Mouse (Mus musculus): ENCODE measurements around the gene D1Pas1.

The D1Pas1 gene

DNA sequence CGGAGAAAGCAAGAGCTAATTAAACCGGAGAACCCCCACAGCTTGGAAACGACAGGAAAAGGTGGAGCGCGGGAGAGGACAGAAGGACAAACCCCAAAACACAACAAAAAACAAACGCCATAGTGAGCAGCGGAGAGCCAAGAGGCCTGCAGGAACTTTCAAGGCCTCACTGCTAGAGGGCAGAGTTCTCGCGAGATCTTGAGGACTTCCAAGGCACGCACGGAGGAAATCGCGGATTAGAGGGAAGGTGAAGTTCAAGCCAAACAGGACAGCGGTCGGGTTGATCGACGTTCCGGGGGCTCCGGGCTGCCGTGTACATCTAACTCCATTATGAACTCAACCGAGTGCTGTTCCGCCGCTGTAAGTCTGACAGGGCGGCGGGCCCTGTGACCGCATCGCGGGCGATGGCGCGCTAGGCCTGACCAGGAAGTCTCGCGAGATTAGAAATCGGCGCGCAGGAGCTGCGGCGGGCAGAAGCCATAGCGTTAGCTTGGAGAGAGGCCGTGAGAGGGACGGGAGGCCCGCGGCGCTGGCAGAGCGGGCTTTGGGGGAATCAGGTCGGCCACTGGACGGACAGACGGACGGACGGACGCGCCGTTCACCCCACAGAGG lies at the start of gene D1Pas1:
Gene D1Pas1, plus strand, starts transcription at position 216 of the 612 bp plus-strand sequence.
- no peak for DNase-seq (ENCODE audit: low spot score in 2 of 2)

DNA sequence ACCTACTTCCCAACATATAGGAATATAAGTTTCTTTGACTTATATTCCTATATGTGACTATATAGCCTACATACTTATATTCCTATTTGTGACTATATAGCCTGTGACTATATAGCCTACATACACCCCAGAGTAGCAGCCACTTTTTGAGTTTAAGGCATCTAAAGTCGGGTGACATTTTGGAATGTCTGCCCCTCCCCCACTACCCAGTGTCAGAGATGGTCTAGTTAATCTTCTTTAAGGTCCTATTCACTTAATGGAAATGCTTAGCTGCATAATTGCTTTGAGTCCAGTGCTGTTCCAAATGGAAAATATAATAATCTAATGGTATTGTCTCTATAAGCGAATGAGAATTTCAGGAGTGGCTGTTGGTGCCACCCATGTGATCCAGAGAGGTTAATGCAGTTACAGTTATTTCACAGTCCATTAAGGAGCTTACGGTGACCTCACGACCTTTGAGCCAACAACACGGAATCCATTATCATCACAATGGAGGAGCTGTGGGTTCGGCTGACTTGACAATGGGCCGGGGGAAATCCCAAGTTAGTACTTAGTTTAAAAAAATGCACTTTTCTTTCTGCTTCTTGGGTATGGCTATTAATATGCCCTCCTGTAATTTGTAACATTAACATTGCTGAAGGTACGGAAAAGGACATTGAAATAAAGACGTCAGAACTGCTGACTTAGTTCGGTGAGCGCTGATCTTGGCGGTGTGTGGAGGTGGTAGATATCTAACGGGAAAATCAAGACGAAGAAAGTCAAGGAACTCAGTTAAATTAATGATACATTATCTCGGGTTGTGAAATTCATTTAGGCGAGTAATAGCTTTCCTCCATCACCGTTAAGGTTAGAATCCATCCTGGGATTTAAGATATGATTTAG lies 44.5 kb upstream of the D1Pas1 start:
- no peak for DNase-seq (ENCODE audit: low spot score in 2 of 2)

DNA sequence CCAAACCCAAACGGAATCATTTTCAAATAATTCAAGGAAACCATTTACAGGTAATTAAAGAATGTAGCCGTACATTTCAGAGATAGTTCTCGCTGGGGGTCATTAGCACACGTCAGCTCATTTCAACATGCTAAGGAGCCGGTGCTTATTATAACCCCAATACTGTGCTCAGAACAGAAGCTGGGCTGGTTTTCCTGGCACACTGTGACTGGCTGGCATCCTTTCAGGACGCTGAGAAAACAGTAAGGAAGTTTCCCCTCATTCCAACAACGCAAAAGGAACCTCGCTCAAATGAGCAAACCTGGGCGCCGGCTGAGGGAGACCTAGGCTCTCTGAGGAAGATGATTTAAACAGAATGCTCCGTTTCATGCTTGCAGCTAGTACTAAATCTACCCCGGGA lies 43.2 kb upstream of the D1Pas1 start:
- DNase-seq (ENCODE audit: low spot score in 2 of 2): no peak

DNA sequence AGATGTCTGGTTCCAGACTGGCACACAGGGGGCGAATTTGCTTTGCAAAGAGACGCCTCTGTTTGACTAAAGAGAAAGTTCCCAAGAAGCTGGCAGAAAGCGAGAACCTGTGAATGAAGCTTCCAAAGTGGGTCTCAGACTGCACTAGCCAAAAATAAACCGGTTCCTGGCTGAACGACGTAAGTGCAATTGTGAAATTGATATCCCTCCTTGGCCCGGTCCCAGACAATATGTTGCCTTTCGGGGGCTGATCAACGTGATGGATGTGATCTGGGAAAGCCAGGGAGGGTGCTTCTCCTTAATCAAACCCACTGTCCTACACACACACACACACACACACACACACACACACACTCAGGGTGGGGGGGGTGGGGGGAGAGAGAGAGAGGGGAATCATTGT lies 41.8 kb upstream of the D1Pas1 start:
- no peak for DNase-seq (ENCODE audit: low spot score in 2 of 2)

DNA sequence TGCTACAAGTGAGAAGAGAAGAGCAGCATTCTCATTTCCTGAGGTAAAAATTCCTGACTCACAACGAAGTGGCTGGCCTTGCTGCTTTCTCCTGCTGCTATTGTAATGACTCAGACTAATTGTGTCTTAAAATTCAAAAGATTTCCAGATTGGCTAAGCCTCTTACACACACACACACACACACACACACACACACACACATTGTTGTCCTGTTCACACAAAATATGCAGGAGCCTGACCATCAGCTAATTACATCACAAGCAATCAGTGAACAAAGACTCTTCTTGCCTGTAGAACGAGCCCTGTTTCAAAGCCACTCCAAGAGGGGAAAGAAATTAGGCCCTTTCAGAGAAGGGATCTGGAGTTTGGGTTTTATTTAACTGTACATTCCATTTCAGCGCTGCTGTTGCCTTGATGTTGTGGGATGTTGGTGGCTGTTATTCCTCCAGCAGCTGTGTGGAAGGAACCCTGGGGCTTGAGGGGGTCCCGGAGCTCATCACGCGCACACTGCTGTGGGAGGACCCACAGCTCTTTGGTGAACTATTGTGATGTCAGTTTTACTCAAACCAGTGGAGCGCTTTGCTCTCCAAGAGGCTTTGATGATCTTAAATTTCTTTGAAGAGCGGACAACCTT lies 40.8 kb upstream of the D1Pas1 start:
- DNase-seq (ENCODE audit: low spot score in 2 of 2): no peak

DNA sequence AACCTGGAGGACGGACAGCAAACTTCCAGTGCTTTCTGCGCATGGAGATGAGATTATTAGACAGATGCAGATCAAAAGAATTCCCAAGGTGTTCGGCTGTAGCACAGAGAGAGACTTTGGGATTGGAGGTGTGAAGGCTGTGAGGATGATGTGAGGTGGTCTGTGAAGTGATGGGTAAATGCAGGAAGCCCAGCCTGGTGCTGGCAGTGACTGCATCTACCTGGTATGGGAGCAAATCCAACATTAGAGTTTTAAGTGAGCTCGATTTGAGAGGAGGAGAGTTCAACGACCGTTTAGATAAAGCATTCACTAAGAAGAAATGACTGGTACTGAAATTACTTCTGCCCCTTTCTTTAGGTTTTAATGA lies 40.3 kb upstream of the D1Pas1 start:
- no peak for DNase-seq (ENCODE audit: low spot score in 2 of 2)

DNA sequence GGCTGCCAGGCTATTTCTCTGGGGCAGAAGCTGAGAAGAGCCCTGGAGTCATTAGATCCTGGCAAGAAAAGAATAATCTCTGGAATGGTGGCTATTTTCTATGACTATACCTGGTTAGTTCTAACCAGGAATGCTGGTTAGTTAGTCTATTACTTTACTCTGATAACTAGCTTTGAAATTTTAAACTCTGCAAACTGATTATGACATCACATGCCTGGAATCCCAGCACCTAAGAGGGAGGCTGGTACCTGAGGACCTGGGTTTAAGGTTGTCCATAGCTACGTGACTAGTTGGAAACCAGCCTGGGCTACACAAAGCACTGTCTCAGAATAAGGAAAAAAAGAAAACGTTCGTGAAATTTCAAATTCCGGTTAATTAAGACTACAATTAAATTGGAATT lies 39.7 kb upstream of the D1Pas1 start:
- no peak for DNase-seq (ENCODE audit: low spot score in 2 of 2)

DNA sequence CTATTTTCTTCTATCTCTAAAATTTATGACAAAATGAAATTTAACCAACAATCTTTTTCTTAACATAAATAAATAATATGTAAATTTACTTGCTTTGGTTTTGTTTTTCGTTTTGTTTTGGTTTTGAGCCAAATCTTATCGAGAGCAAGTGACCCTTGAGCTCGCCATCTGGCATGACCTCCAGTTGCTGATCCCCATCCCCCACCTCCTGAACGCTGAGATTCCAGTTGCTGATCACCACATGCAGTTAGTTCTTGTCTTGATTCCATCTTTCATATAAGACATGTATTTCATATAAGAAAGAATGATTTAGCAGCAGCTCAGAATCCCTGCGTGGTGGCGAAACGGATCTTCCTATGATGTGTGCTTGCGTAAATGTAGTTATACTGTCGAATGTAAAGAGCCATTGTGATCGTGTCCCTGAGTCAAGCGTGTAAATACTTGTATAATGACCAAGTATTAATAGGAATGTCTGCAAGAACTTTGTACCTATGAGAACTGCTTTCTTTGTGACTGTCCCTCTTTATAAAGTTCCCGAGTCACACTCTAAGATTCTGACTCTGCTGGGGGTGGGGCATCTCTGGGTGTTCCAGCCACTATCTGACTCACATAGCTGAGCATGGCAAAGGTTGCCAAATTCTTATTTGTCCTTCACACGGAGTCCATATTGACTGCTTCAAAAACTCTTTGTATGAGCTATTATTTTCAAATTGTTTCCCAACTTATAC lies 36.9 kb upstream of the D1Pas1 start:
- no peak for DNase-seq (ENCODE audit: low spot score in 2 of 2)

DNA sequence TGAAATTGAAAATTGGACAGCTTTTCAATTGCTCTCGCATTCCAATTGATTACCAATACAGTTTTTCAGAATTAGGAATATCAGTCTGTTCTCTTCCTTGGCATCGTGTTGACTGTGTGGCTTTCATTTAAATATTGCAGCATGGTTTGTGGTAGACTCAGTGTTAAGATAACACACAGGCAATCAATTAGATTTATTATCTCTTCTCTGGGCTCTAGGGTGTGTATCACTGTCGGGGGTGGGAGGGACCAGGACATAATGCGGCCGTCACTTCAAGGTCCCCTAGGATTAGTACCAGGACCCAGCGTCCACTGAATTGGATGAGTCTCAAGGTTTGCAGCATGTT lies 36.4 kb upstream of the D1Pas1 start:
- DNase-seq (ENCODE audit: low spot score in 2 of 2): no peak

DNA sequence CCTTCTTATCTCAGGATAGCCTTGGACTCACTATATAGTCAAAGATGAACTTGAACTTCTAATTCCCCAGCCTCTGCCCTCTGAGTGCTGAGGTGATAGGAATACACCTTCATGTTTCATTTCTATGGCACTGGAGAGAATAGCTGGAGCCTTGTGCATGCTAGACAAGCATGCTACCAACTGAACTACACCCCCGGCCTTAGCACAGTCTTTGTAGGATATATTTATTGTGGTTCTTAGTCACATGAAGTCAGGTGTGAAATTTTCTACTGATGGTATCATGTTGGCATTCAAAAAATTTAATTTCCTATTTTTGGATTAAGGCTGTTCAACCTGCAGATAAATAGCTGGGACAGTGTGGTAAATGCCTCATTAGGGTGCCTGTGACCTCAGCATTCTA lies 33.0 kb upstream of the D1Pas1 start:
- no peak for DNase-seq (ENCODE audit: low spot score in 2 of 2)

DNA sequence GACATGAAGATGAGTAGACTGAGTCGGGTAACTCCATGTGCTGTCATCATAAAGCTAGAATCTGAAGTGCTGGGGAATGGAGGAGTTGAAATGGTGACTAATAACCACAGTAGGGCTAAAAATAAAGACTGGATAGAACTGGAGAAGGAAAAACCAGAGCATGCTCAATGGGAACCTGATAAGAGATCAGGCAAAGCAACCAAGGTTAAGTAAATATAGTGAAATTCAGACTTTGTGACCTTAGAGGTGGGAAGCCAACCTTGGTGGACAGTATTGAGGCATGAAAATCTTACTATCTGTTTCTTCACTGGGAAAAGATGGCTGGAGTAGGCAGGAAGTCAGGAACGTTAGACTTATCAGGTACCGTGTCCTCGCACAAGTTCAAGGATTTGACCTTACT lies 14.8 kb upstream of the D1Pas1 start:
- DNase-seq (ENCODE audit: low spot score in 2 of 2): no peak

DNA sequence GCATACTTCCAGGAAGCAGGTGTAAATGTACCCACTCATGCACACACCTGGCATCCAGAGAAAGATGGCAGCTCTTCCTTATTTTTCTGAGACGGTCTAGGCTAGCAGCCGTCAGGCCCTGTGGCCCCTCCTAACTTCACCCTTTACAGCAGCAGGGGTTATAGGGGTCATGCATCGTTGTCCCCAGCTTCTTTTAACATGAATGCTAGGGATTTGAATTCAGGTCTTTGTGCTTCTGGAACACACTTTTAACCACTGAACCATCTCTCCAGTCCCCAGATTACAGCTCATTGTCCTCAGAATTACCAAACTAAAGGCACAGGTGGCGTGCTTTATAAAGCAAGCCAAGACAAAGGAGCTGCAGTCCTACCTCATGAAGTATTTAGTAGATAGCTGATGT lies 12.6 kb upstream of the D1Pas1 start:
- DNase-seq (ENCODE audit: low spot score in 2 of 2): no peak

DNA sequence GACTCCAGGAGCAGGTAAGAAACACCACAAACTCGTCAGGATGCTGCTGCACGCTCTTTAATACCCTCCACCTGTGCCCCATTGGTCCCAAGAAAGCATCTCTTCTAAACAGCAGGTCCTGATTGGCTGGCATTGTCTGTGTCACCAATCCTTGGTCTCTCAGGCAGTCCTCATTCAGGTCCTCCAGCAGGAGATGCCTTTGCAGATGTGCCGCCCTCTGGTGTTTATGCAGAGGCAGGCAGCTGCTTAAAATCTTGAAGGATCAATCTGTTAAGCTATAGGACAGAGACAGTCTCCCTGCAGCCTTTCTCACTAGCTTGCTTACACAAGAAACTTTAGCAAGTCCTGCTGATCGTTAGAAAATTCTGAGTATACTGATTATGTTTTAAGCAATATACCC lies 7.8 kb upstream of the D1Pas1 start:
- no peak for DNase-seq (ENCODE audit: low spot score in 2 of 2)

DNA sequence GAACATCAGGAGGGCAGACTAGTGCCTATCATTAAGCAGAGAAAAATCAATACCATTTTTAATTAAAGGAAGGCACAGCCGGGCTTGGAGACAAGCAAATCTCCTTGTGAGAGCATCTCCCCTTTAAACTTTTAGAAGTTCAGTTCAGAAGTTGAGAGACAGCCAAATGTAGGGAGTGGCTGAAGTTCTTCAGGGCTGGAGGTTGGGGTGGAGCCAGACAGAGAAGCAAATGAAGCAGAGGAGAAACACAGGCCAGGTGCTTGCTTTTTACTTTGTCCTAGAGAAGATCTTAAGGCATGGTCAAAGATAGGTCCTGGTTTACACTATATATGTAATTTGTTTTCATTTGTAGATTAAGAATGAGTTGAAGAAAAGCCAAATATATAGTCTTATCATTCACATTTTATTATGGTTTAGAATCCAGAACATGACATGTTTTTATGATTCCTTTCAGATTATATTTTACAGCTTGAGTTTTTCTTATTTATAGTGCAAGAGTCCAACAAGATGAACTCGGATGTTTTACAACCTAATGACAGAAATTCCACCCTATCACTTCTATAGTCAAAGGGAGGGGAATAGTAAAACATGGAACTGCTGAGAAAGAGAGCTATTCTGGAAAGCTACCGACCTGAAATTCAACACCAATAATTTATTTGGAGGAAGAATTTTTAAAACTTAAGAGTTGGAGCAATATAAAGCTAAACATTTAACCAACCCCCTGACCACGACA lies 2.9 kb upstream of the D1Pas1 start:
- no peak for DNase-seq (ENCODE audit: low spot score in 2 of 2)

DNA sequence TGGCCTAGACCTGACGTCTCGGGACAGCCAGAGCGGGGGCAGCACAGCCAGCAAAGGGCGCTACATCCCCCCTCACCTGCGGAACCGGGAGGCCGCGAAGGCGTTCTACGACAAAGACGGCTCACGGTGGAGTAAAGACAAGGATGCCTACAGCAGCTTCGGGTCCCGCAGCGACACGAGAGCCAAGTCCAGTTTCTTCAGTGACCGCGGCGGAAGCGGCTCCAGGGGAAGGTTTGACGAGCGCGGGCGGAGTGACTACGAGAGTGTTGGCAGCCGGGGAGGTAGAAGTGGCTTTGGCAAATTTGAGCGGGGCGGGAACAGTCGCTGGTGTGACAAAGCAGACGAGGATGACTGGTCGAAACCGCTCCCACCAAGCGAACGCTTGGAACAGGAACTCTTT lies 710 bp downstream of the D1Pas1 start:
- DNase-seq (ENCODE audit: low spot score in 2 of 2): no peak

DNA sequence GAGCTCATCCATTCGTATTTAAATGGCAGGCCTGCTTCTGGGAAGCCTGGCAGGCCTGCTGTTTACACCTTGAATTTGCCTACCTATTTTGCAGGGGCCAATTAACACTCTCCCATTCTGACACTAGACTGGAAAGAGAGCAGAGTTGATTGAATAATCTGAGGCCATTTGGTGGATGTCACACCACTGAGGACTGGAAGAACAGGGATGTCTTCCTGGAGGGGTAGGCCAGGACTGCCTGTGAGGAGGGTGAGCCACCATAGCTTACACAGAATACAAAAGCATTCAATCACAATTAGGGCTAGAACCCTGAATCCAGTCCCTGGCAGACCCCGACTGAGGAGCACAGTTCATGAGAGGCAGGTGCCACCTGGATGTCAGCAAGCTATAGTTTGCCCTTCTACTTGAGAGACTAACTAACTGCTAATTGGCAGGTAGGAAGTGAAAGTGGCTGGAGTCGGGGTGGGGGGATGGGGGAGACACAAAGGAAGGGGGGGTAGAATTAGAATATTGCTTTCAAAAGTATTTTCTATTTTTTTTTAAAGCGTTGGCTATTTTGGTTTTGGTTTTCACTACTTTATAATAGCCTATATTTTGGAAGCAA lies 9.8 kb downstream of the D1Pas1 start:
- no peak for DNase-seq (ENCODE audit: low spot score in 2 of 2)

DNA sequence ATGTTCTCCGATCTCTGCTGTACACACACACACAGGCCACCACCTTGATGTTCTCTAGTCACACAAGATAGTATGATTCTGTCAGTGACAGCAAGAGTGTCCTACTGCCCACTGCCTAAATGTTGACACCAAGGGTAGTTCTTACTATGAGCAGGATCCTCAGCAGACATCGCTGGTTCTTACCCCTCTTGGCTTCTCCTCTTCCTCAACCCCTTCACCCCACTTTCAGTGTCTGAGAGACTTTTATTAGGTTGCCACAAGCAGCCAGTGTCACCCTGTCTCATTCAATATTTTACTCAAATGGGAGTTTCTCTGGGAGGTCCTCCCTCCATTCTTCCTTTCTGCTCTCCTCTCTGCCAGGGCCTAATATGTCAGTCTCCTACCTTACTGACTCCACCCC lies 10.6 kb downstream of the D1Pas1 start:
- DNase-seq (ENCODE audit: low spot score in 2 of 2): no peak

DNA sequence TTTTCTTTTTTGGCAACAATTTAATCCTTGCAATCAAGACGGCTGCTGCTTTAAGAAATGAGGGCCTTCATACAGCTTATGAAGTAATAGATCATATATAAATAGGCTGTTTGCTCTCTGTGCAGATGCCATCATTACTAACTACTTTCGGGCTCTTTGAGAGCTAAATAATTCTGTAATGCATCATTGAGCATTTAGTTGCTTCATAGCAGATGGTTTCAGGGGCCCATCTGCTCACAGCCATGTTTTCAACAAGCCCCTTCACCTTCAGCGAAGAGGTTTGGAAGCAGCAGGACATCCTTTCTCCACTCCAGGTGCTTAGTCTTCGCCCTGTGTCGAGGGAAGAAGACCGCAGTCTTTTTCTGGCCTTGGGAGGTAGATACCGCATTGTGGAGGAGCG lies 12.2 kb downstream of the D1Pas1 start:
- no peak for DNase-seq (ENCODE audit: low spot score in 2 of 2)

DNA sequence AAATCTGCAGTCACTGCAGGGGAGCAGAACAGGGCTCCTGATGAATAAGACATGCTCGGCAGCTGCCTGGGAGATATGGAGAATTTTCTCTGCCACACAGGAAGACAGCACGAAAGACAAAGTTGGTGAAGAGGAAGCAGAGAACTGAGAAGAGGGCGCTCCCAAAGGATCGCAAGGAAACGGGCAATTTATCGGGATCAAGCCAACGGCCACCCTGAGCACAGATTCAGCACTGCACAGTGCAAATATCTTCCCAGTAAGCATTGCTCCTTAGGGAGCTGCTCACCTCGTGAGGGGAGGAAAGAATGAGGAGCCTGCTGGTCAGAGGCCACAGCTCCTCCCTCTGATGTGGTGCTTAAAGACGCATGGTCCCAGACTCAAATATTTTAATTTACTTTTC lies 13.3 kb downstream of the D1Pas1 start:
- DNase-seq (ENCODE audit: low spot score in 2 of 2): no peak

DNA sequence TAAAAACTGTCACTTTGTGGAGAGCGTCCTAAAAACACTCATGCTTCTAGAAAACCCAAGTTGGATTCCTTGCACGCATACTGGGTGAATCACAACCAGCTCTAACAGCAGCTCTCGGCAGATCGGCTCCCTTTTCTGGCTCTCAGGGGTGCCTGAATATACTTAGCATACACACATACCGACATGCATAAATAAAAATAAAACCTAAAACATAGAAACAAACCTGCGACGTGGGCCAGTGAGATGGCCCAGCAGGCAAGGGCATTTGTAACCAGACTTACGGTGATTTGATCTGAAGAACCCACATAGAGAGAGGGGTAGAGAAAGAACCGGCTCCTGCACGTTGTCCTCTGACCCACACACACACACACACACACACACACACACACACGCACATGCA lies 17.9 kb downstream of the D1Pas1 start:
- no peak for DNase-seq (ENCODE audit: low spot score in 2 of 2)

DNA sequence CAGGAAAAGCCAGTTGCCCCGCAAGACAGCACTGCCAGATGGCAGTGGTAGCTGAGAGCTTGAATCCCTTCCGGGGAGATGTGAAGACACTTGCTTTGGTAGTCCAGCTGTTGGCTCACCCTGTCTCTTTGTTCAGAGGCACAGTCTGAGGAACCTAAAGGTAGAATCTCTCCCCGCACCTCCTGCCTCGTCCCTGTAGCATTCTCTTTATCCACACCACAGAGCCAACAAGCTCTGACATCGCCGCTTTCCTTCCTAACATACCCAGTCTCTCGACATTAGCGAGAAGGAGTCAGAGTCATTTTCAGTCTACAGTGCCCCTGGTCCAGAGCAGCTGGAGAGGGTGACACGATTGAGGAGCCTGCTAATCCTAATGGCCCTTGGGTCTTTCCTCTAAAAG lies 18.9 kb downstream of the D1Pas1 start:
- DNase-seq (ENCODE audit: low spot score in 2 of 2): no peak

DNA sequence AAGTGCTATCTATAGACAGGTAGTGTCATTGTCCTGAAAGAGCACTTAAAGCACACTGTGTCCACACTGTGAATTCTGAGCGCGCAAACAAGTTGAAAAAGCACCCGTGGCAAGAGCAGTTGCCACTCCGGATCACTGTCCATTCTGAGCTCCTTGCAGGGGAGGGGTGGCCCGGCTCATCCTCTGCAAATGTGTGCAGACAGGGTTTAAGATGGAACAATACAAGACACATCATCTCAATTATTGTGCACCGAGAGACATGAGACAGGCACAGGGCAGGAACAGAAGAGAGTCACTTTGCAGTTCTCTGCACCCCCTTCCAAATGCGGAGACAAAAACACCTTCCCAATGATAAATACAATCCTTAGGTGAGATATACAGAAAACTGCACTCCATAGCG lies 19.3 kb downstream of the D1Pas1 start:
- DNase-seq (ENCODE audit: low spot score in 2 of 2): no peak
